Mouse (Mus musculus): ENCODE measurements around the gene Smtnl1. TPM values are rescaled to one million over a fixed set of nuclear protein-coding genes. Genes with fewer than 3 reads are reported as not detected.

The Smtnl1 gene
- not detected for total RNA-seq (2023)

DNA sequence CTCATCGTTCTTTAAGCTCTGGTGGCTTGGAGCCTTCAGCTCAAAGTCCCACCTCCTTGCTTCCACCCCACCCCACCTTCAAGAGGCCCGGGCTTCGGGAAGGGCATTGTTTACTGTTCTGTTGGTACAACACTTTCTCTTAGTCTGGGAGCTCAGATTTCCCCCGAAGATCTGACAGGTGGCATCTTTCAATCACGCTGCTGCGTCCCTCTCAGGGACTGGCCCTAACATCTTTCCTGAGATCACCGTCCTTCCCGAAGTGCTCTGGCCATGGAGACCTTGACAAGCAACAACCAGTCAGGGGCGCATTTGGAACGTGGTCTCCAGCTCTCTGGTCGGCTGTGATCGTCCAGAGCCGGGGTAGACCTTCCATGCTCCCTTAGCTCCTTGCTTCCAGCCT, at the start of gene Smtnl1:
Smtnl1 (minus strand) TSS at position 101 of the 400 bp plus-strand sequence.

GRCm38 (mm10) chr2:84838593-84838949, 16.1 kb upstream of the Smtnl1 start, which contains the start of gene Slc43a1:
TSS of gene Slc43a1 (plus strand) at chr2:84838850.

DNA sequence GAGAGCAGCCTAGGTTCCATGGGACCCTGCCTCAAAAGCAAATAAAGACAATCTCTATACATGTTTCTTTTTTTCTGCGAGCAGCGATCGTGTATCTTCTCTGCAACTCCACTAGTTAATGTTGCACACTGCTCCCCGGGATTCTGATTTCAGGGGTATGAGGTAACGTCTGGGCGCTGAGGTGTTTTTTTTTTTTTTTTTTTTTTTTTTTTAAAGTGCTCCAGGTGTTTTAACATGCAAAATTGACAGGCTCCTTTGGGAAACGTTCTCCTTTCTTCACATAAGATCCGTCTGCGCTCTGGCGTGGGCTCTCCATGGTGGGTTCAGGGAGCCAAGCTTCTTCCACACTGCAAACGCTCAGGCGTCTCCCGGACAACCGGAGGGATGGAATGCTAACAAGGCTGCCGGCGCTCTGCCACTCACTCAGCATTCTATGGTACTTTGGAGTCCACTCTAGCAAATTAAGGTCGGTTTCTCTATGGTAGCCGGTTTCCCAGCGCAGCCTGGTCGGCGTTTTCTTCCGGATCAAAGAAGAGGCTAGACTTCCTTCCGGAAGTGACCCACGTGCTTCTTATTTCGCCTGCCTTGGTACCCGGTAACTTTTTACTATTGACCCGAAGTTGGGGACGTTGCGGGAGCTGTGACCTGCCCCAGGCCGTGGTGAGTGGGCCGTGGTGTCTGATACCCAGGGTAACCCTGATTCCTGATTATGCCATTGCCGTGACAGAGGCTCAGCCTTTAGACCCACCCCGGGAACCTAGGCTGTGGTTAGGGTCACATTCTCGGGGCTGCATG, 4.2 kb upstream of the Smtnl1 start, which contains the start of gene Timm10:
Timm10 (plus strand) TSS at position 510 of the 795 bp plus-strand sequence.

DNA sequence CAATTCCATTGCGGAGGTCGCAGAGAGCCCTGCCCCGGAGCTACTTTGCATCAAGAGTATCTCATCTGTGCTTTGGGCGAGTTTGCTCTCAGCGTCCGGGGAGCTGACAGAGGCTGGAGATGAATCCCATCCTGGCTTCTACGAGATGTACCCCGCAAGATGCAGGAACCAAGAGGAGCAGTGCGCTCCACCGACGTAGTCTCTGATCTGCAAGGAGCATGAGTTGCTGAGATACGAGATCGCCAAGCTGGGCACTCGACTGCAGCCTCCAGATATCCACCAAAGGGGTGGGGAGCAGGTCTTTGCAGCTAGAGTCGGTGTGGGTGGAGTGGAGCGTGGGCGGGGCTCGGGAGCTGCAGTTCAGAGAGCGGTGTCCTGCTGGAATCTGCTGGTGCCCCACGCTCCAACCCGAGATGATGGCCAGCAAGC, 23.9 kb downstream of the Smtnl1 start, which contains the start of gene Ube2l6:
Ube2l6 (plus strand) TSS at position 336 of the 429 bp plus-strand sequence.

DNA sequence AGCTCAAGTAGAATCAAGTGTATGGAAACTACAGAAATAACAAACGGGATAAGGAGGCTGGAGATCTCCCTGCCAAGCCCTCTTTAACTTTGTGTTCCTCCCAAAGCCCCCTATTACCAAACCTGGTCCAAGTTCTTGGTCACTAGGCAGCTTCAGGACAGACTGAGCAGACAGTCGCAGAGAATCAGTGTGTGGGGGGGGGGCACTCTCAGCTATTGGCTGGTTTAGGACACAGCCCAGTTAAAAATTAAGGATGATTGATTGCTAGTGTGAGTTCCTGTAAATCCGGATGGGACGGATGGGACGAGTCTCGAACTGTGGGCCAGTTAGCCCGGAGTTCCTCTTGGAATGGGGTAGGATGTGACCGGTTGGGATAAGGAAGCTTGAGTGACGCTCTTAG, 47.2 kb downstream of the Smtnl1 start, which contains the start of gene Serping1:
Serping1 (minus strand) TSS at position 204 of the 400 bp plus-strand sequence.

Other genes starting within 250 kb of the Smtnl1 start
- gene Ctnnd1, start 171.9 kb downstream of the Smtnl1 start, total RNA-seq (2023), result 1 to 10 TPM; 3.5 to 4.8 TPM
- gene Btbd18, start 163.6 kb downstream of the Smtnl1 start, total RNA-seq (2023), result not detected
- 10 to 100 TPM; 41.3 to 53.3 TPM for gene Selenoh, start 151.9 kb downstream of the Smtnl1 start, total RNA-seq (2023)
- gene Gm28635, start 144.6 kb downstream of the Smtnl1 start, total RNA-seq (2023), result not detected
- gene Med19, start 144.2 kb downstream of the Smtnl1 start, total RNA-seq (2023), result 10 to 100 TPM; 19.3 to 19.8 TPM
- gene Tmx2, start 143.5 kb downstream of the Smtnl1 start, total RNA-seq (2023), result 10 to 100 TPM; 46.0 to 47.6 TPM
- 10 to 100 TPM; 58.9 to 60.5 TPM for gene Zdhhc5, start 107.5 kb downstream of the Smtnl1 start, total RNA-seq (2023)
- gene Clp1, start 95.3 kb downstream of the Smtnl1 start, total RNA-seq (2023), result 10 to 100 TPM; 23.8 to 30.5 TPM
- gene Ypel4, start 88.6 kb downstream of the Smtnl1 start, total RNA-seq (2023), result not detected
- gene Gm19426, start 79.0 kb downstream of the Smtnl1 start, total RNA-seq (2023), result not detected
- gene Serping1, start 47.2 kb downstream of the Smtnl1 start, total RNA-seq (2023), result under 1 TPM in 1 of 2 experiments, not detected in 1; 0.29 TPM
- gene Ube2l6, start 23.8 kb downstream of the Smtnl1 start, total RNA-seq (2023), result 10 to 100 TPM; 11.8 to 13.3 TPM
- 10 to 100 TPM; 18.6 to 21.9 TPM for gene Timm10, start 4.3 kb upstream of the Smtnl1 start, total RNA-seq (2023)
- 1 to 10 TPM; 5.4 to 8.1 TPM for gene Slc43a1, start 16.2 kb upstream of the Smtnl1 start, total RNA-seq (2023)
- under 1 TPM in 1 of 2 experiments, not detected in 1; 0.55 TPM for gene Rtn4rl2, start 64.1 kb upstream of the Smtnl1 start, total RNA-seq (2023)
- 1 to 10 TPM; 5.3 to 7.5 TPM for gene Slc43a3, start 113.9 kb upstream of the Smtnl1 start, total RNA-seq (2023)
- 1 to 10 TPM in 1 of 2 experiments, not detected in 1; 1.4 TPM for gene Prg2, start 157.8 kb upstream of the Smtnl1 start, total RNA-seq (2023)
- not detected for gene Prg3, start 165.6 kb upstream of the Smtnl1 start, total RNA-seq (2023)
- 100 to 1,000 TPM; 164 to 186 TPM for gene Ssrp1, start 214.6 kb upstream of the Smtnl1 start, total RNA-seq (2023)
- gene P2rx3, start 214.8 kb upstream of the Smtnl1 start, total RNA-seq (2023), result not detected
- 10 to 100 TPM; 37.5 to 47.0 TPM for gene Tnks1bp1, start 225.4 kb upstream of the Smtnl1 start, total RNA-seq (2023)